Mouse (Mus musculus): ENCODE results near the gene Bsnd.

- no peak for TF ChIP-seq CHD2 (IDR thresholded peaks at IDR 0.05; ENCODE audit: low read depth, low read length)
- TF ChIP-seq MAFK (IDR thresholded peaks at IDR 0.05; ENCODE audit: insufficient read depth, low read depth, low read length) = no peak
- no peak for TF ChIP-seq ZC3H11A (IDR thresholded peaks at IDR 0.05; ENCODE audit: borderline replicate concordance, low read depth, low read length)
Measured at GRCm38 (mm10) chr4:106527856-106528547, 35.9 kb upstream of the Bsnd start.

Measured in ES-E14 (cell line).